13 mouse cellular contexts compared by ENCODE assay signal in the genomic region with DNA sequence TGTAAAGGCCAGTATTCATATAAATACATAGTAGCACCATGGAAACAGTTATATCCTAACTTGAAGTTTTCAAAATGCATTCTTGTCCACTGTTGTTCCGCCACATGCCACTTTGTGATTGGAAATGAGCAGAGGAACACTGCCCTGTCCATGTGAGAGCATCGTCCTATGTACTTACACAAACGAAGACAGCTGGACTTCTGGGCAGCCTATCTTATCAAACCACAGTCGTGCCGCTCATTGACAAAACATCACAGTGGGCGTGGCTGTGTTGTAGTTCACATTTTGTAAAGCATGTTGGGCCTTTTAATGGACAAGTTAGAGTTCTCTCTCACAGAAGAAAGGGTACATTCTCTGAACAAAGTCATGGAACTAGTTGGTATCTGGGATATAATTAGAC.
"Had no signal": no experiment of that assay in that cellular context is flagged by ENCODE, and none has a peak within 500 bp of the region (broad histone marks: within the 10 kb centered on the region; RNA-seq: fewer than 3 reads in every experiment).

No protein-coding gene starts in this region.

- H3K27ac ChIP-seq: left cerebral cortex, adult 2 months; limb, embryonic 10.5 days; midbrain, embryonic 15.5 days; neural tube, embryonic 13.5 days; stomach, postnatal 0 days had no signal

- H3K27me3 ChIP-seq: midbrain, embryonic 15.5 days; neural tube, embryonic 13.5 days had no signal

- H3K4me3 ChIP-seq: left cerebral cortex, adult 2 months; limb, embryonic 10.5 days; midbrain, embryonic 15.5 days; neural tube, embryonic 13.5 days had no signal

- H3K9me3 ChIP-seq: limb, embryonic 10.5 days; midbrain, embryonic 15.5 days; neural tube, embryonic 13.5 days had no signal

- H3K9ac ChIP-seq: midbrain, embryonic 15.5 days; neural tube, embryonic 13.5 days had no signal

- H3K4me2 ChIP-seq: midbrain, embryonic 11.5 days; midbrain, embryonic 15.5 days; neural tube, embryonic 13.5 days had no signal

- ATAC-seq: lung, postnatal 0 days; midbrain, embryonic 15.5 days had no signal

- H3K36me3 ChIP-seq: limb, embryonic 10.5 days; midbrain, embryonic 15.5 days; neural tube, embryonic 13.5 days had no signal

- DNase-seq: kidney, adult 11 months; kidney, postnatal 10 days; kidney, postnatal 4 days; lung, adult 2 months; lung, postnatal 36 days; right cerebral cortex, postnatal 14 days had no signal
